Mouse (Mus musculus) bone marrow, adult 2 months (tissue): ENCODE measurements around the gene Glrx. TPM values are rescaled to one million over a fixed set of nuclear protein-coding genes. Genes with fewer than 3 reads are reported as not detected.

ENCODE experiments used
- H3K27ac ChIP-seq: fragments of 200-500 bp; 2 replicates; pipeline ENCODE4 v1.5.1; 2012; ENCODE audit warnings: low read depth, mild to moderate bottlenecking, control low read depth, inconsistent platforms, low read length; ENCODE audit not compliant: control insufficient read depth, poor library complexity, insufficient read depth
- H3K4me1 ChIP-seq: fragments of 200-500 bp; 2 replicates; pipeline ENCODE4 v1.6.1; 2011; ENCODE audit warnings: low read length; ENCODE audit not compliant: control insufficient read depth, insufficient read depth
- H3K4me3 ChIP-seq: fragments of 200-500 bp; replicated peaks from 2 replicates; pipeline ENCODE3; 2011; ENCODE audit warnings: mild to moderate bottlenecking, low read depth, low read length, control low read depth; ENCODE audit not compliant: control insufficient read depth
- CTCF ChIP-seq: fragments of 200-500 bp; IDR thresholded peaks from 2 replicates; pipeline ENCODE4 v1.5.1; 2011; ENCODE audit warnings: low read length, control low read depth; ENCODE audit not compliant: control insufficient read depth, insufficient read depth
- POLR2A ChIP-seq: fragments of 200-500 bp; IDR thresholded peaks from 2 replicates; pipeline ENCODE4 v1.6.1; 2011; ENCODE audit warnings: low read depth, mild to moderate bottlenecking, control low read depth, low read length, borderline replicate concordance; ENCODE audit not compliant: control insufficient read depth
- WGBS: fragments of 180-500 bp; shearing (Covaris S2); methylation state at CpG from one replicate; pipeline ENCODE4 v1.1.7; 2018; 5-methylcytosine and 5-hydroxymethylcytosine counted together
- polyA plus RNA-seq: library from polyadenylated mRNA; stranded (reverse); fragments of >200 nt; gene quantifications from 2 replicates; pipeline ENCODE4 v1.2.4, GENCODE M21; 2011; ENCODE audit warnings: low replicate concordance; ENCODE audit not compliant: missing spikeins, insufficient read depth, insufficient read length

Gene Glrx
- polyA plus RNA-seq, 1 experiment: 64.5 TPM

GRCm38 (mm10) chr13:75830708-75831107 is 9.0 kb upstream of the Glrx start:
- Histone ChIP-seq H3K27ac (no peak overlapping the region), H3K4me3 (no peak overlapping the region), H3K4me1 (peaks cover under 1% of the 10 kb centered on the region; the same call in 1 of the 2 replicates)
- 44% methylated on average over 1 of the region's 1 CpGs for WGBS
- no peak for TF ChIP-seq CTCF
- no peak for TF ChIP-seq POLR2A

GRCm38 (mm10) chr13:75831710-75832109 is 8.0 kb upstream of the Glrx start:
- Histone ChIP-seq H3K4me1 (no peaks in the 10 kb centered on the region; the same call in 1 of the 2 replicates), H3K4me3 (no peak overlapping the region), H3K27ac (peak overlapping the region; percentile 36; the same call in 1 of the 2 replicates)
- 62% methylated on average over 6 of the region's 6 CpGs for WGBS
- TF ChIP-seq POLR2A: no peak
- no peak for TF ChIP-seq CTCF

DNA sequence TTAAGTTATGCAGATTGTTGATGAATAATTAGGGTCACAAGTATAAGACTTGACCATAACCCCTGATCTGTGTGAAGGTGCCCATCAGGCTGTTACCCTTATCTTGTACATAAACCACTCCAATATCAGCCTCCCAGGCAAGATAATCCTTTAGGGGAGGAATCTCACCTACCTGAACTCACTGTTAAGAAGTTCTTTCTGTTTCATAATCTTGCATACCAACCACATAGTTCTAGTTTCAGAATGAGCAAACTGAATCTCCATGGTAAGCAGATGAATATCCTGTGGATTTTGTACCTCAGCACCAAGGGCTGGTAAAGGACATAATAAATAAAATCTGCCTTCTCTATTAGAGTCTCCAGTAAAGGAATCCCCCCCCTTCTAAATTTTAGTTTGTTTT is 7.0 kb upstream of the Glrx start:
- TF ChIP-seq POLR2A (no peak), CTCF (no peak)
- H3K27ac ChIP-seq: no peak overlapping the region
- no peaks in the 10 kb centered on the region; the same call in 1 of the 2 replicates for H3K4me1 ChIP-seq
- H3K4me3 ChIP-seq: no peak overlapping the region

- H3K4me1 ChIP-seq: no peaks in the 10 kb centered on the region; the same call in 1 of the 2 replicates
- TF ChIP-seq CTCF (no peak), POLR2A (no peak)
These were observed 6.2 kb upstream of the Glrx start for GRCm38 (mm10) chr13:75833499-75833898.

DNA sequence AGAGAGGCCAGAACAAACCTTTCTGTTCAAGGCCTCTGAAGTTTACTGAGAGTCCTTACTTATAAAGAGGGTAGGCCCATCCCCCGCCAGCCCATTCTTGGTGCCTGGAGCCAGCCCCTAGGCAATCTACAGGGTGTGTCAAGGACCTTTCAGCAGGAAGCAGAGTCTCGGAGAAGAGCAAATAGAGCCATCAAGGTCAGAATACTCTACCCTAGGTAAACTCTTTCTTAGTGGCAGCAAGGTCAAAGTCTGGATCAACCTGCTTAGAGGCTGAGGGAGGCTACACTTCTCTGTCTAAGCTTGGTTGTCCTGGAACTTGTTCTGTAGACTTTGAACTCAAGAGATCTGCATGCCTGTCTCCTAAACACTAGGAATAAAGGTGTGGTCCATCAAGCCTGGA is 4.2 kb upstream of the Glrx start:
- 76% methylated on average over 2 of the region's 2 CpGs for WGBS
- TF ChIP-seq CTCF (no peak), POLR2A (no peak)
- Histone ChIP-seq H3K4me3 (no peak overlapping the region), H3K4me1 (no peaks in the 10 kb centered on the region; the same call in 1 of the 2 replicates), H3K27ac (no peak overlapping the region)

More at GRCm38 (mm10) chr13:75833499-75833898, 6.2 kb upstream of the Glrx start:
- Histone ChIP-seq H3K27ac (no peak overlapping the region), H3K4me3 (no peak overlapping the region)

DNA sequence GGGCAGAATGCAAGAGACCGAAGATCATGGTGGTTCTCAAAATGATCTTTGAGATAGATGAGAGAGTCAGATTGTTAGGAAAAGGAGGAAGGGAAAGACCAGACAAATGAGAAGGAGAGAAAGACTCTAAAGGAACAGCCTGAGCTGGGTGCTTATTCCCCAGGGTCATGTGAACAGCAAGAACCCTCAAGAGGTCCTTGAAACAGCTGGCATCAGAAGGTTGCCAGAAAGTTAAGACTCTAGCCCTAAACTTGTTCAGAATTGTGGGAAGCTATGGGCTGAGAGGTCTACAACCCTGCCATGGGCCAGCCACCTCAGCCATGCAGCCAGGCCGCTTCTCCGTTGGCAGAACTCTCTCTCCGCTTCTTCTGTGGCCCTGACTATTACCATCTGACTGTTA is 1.2 kb upstream of the Glrx start:
- Histone ChIP-seq H3K4me3 (no peak overlapping the region), H3K27ac (no peak overlapping the region), H3K4me1 (no peaks in the 10 kb centered on the region; the same call in 1 of the 2 replicates)
- WGBS: 83% methylated on average over 4 of the region's 4 CpGs
- TF ChIP-seq POLR2A (no peak), CTCF (no peak)

GRCm38 (mm10) chr13:75840752-75841285 is 1.2 kb downstream of the Glrx start:
- no peak for TF ChIP-seq CTCF
- WGBS: 13% methylated on average over 6 of the region's 6 CpGs
- H3K4me3 ChIP-seq: peak overlapping the region; percentile 80
- peak overlapping the region; percentile 16; the same call in 1 of the 2 replicates for H3K27ac ChIP-seq
- H3K4me1 ChIP-seq: peaks cover 2% of the 10 kb centered on the region; the same call in 1 of the 2 replicates

- 66% methylated on average over 3 of the region's 3 CpGs for WGBS
- TF ChIP-seq POLR2A (no peak), CTCF (no peak)
- peak overlapping the region; percentile 51 for H3K4me3 ChIP-seq
- H3K4me1 ChIP-seq: peaks cover 2% of the 10 kb centered on the region; the same call in 1 of the 2 replicates
- no peak overlapping the region for H3K27ac ChIP-seq
These were observed 2.3 kb downstream of the Glrx start for GRCm38 (mm10) chr13:75841950-75842349.

DNA sequence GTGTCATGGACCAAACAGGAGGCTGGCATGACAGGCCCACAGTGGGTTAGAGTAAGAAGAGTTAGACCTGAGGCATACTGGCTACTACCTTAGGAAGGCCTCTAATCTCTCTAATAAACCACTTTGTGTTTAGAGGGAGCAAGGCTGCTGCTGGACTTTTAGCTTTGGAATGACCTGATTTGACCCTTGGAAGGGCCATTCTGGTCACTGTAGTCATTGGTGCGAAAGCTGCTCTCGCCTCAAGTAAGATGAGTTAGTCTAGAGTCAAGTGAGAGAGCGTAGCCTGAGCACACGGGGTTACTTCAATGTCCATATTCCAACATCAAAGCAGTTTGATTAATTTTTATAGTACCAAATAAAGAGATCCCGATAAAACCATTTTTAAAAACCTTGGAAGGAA is 3.7 kb downstream of the Glrx start:
- TF ChIP-seq CTCF (no peak), POLR2A (no peak)
- peak overlapping the region; percentile 5 for H3K4me3 ChIP-seq
- 89% methylated on average over 5 of the region's 5 CpGs for WGBS
- peak overlapping the region; percentile 25; the same call in 1 of the 2 replicates for H3K27ac ChIP-seq
- H3K4me1 ChIP-seq: peaks cover 2% of the 10 kb centered on the region; the same call in 1 of the 2 replicates
